Mouse (Mus musculus): ENCODE data around the gene Trim61. TPM values are rescaled to one million over a fixed set of nuclear protein-coding genes. Genes with fewer than 3 reads are reported as not detected.
"Not testable (repeated sequence)": the region's sequence is repeated elsewhere in the genome, so short reads cannot be mapped to it uniquely, and the experiment has no call there.

Trim61 gene
- polyA plus RNA-seq, 1 experiment from 2014 or later, result not detected

DNA sequence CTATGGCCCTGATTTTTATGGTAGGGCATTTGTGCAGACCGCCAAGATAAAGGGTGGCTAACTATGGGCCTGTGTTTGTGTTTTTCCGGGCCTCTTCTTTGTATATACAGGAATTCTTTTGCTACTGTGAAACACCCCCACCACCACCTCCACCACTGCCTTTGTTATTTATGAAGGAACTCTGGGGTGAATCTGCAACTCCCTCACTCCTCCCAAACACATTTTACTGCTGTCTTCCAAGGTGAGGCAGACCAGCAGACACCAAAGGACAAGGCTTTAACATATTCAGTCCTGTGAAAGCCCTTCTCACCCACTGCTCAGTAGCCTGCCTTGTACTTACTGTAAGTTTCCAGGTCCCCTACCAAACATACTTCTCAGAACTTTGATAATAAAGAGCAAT is 15.8 kb upstream of the Trim61 start:
- no peaks in the 10 kb centered on the region for H3K27me3 ChIP-seq (replicated peaks; ENCODE audit: low read depth, poor library complexity, severe bottlenecking)
- H3K36me3 ChIP-seq (replicated peaks), result no peaks in the 10 kb centered on the region
- H3K4me1 ChIP-seq, result peaks cover 39% of the 10 kb centered on the region
- no peak for DNase-seq (ENCODE audit: low spot score)
- no peak overlapping the region; the same call in 1 of the 2 replicates for H3K27ac ChIP-seq (replicated peaks)
- WGBS, result 51% methylated on average over 2 of the region's 2 CpGs
- H3K4me3 ChIP-seq, result no peak overlapping the region
- no peaks in the 10 kb centered on the region for H3K9me3 ChIP-seq

- DNase-seq (ENCODE audit: low spot score), result no peak
- whole genome bisulfite sequencing, result 85% methylated on average over 13 of the region's 13 CpGs
- H3K9me3 ChIP-seq, result no peaks in the 10 kb centered on the region
- no peak overlapping the region for H3K27ac ChIP-seq (replicated peaks)
- no peaks in the 10 kb centered on the region for H3K36me3 ChIP-seq (replicated peaks)
- H3K4me3 ChIP-seq, result no peak overlapping the region
- peaks cover 39% of the 10 kb centered on the region for H3K4me1 ChIP-seq
- H3K27me3 ChIP-seq (replicated peaks; ENCODE audit: low read depth, poor library complexity, severe bottlenecking), result no peaks in the 10 kb centered on the region
These were observed 14.7 kb upstream of the Trim61 start for GRCm38 (mm10) chr8:65033056-65033455.

DNA sequence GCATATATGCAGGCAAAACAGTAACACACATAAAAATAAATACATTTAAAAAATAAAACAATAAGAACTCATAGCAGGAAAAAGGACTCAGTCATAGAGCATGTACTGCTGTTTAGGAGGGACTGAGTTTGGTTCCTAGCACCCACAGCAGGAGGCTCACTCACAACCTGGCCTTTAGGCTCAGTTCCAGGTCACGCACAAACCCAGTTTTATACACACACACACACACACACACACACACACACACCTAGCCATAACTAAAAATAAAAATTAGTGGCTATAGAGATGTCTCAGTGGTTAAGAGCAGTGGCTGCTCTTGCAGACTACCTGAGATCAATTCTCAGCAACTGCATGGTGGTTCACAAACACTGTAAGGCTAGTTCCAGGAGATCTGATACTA is 13.8 kb upstream of the Trim61 start:
- H3K4me3 ChIP-seq, result no peak overlapping the region
- no peaks in the 10 kb centered on the region for H3K9me3 ChIP-seq
- WGBS, result 96% methylated on average over 1 of the region's 1 CpGs
- H3K27me3 ChIP-seq (replicated peaks; ENCODE audit: low read depth, poor library complexity, severe bottlenecking), result no peaks in the 10 kb centered on the region
- H3K36me3 ChIP-seq (replicated peaks), result no peaks in the 10 kb centered on the region
- no peak overlapping the region for H3K27ac ChIP-seq (replicated peaks)
- peaks cover 31% of the 10 kb centered on the region for H3K4me1 ChIP-seq
- DNase-seq (ENCODE audit: low spot score), result no peak

DNA sequence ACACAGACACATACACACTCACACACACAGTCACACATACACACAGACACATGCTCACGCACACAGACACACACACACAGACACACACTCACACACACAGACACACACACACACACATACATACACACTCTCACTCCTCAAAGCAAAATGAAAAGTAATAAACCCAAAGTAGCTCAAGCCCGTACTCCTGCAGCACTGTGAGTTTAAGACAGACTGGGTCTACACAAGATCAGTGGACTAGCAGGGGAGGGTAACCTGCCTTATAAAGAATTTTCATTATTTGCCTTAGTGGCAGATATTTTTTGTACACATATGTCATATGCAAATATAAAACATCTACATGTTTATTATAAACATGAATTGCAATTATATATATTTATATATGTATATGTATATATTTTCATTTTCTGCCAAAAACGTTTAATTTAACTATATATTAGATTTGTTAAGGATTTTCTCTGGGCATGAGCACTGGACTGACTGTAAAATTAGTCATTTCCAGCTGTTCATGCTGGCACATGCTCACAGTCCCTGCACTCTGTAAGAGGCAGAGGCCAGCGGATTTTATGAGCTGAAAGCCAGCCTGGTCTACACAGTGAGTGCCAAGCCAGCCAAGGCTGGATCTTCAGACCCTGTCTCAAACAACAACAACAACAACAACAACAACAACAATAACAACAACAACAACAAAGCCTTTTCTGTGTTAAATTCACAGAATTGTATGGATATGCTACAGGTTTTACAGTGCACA is 12.6 kb upstream of the Trim61 start:
- H3K36me3 ChIP-seq (replicated peaks), result no peaks in the 10 kb centered on the region
- no peak for DNase-seq (ENCODE audit: low spot score)
- H3K4me3 ChIP-seq, result no peak overlapping the region
- no peaks in the 10 kb centered on the region for H3K27me3 ChIP-seq (replicated peaks; ENCODE audit: low read depth, poor library complexity, severe bottlenecking)
- H3K9me3 ChIP-seq, result no peaks in the 10 kb centered on the region
- no peak overlapping the region for H3K27ac ChIP-seq (replicated peaks)
- WGBS, result 80% methylated on average over 4 of the region's 4 CpGs
- peaks cover 24% of the 10 kb centered on the region for H3K4me1 ChIP-seq

GRCm38 (mm10) chr8:65029776-65030175 is 11.5 kb upstream of the Trim61 start:
- H3K4me1 ChIP-seq, result peaks cover 13% of the 10 kb centered on the region
- H3K4me3 ChIP-seq, result no peak overlapping the region
- H3K27ac ChIP-seq (replicated peaks), result no peak overlapping the region
- WGBS, result 74% methylated on average over 4 of the region's 4 CpGs
- no peaks in the 10 kb centered on the region for H3K36me3 ChIP-seq (replicated peaks)
- no peak for DNase-seq (ENCODE audit: low spot score)
- H3K27me3 ChIP-seq (replicated peaks; ENCODE audit: low read depth, poor library complexity, severe bottlenecking), result no peaks in the 10 kb centered on the region
- no peaks in the 10 kb centered on the region for H3K9me3 ChIP-seq

DNA sequence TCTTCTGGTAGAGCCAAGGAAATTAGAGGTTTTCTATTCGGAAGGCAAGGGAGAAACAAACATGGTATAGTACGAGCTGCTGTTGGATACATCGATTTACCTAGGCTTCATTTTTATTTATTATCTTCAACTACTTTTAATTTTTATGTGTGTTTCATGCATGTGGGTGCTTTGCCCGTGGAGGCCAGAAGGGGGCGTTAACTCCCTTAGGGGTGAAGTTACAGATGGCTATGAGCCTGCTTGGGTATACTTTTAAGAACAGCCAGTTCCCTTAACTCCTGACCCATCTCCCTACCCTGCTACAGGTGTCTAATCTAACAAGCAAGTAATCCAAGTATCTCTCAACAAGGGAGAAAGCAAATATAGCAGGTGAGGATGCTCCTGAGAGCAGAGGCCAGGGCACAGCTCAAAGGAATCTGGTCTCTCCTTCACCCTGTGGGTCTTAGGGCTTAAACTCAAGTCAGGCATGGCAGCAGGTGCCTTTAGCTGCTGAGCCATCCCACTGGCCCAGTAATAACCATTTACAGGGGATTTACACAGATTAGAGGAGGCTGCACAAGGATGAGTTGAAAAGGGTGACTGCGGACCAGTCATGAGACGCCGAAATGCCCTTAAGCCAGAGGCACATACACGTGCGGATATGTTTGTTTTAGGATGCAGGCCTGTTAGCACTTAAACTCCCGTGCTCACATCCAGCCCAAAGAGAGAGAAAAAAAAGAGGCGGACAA is 10.8 kb upstream of the Trim61 start:
- H3K4me1 ChIP-seq, result peaks cover 7% of the 10 kb centered on the region
- no peak overlapping the region for H3K4me3 ChIP-seq
- H3K27me3 ChIP-seq (replicated peaks; ENCODE audit: low read depth, poor library complexity, severe bottlenecking), result no peaks in the 10 kb centered on the region
- WGBS, result 78% methylated on average over 12 of the region's 12 CpGs
- H3K36me3 ChIP-seq (replicated peaks), result no peaks in the 10 kb centered on the region
- H3K9me3 ChIP-seq, result no peaks in the 10 kb centered on the region
- no peak for DNase-seq (ENCODE audit: low spot score)
- no peak overlapping the region for H3K27ac ChIP-seq (replicated peaks)

GRCm38 (mm10) chr8:65022485-65022884 is 4.2 kb upstream of the Trim61 start:
- Histone ChIP-seq H3K27ac (replicated peaks) (no peak overlapping the region), H3K9me3 (no peaks in the 10 kb centered on the region), H3K4me1 (no peaks in the 10 kb centered on the region), H3K36me3 (replicated peaks) (no peaks in the 10 kb centered on the region), H3K4me3 (no peak overlapping the region), H3K27me3 (replicated peaks; ENCODE audit: low read depth, poor library complexity, severe bottlenecking) (no peaks in the 10 kb centered on the region)
- peak; percentile 66 for DNase-seq (ENCODE audit: low spot score)
- WGBS, result 49% methylated on average over 8 of the region's 8 CpGs

GRCm38 (mm10) chr8:65007616-65008015 is 10.7 kb downstream of the Trim61 start:
- H3K27ac ChIP-seq (replicated peaks); DNase-seq (ENCODE audit: low spot score); H3K36me3 ChIP-seq (replicated peaks); H3K9me3 ChIP-seq; H3K27me3 ChIP-seq (replicated peaks; ENCODE audit: low read depth, poor library complexity, severe bottlenecking); H3K4me3 ChIP-seq; H3K4me1 ChIP-seq: not testable (repeated sequence)
- WGBS, result 84% methylated on average over 6 of the region's 6 CpGs

DNA sequence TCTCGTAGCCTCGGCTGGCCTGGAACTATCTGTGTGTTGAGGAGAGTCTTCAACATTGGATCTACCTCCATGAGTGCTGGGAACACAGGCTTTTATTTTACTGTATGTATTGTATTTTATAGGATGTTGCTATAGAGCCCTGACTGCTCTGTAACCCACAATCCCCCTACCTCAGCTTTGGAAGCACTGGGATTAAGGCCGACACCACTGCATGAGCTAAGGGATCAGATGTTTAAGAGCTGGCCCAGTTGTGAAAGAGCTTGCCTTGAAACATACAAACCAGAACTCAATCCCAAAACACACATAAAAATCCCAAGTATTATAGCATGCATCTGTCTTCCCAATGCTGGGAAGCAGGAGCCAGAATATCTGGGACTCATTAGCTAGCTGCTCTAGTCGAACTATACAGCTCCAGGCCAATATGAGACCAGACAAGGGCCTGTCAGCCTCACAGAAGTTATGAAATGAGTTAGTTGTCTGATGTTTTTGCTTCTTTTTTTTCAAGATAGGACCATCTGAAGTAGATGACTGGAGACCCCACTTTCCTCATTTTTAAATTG is 19.4 kb downstream of the Trim61 start:
- no peak for DNase-seq (ENCODE audit: low spot score)
- WGBS, result 87% methylated on average over 4 of the region's 4 CpGs
- no peak overlapping the region for H3K4me3 ChIP-seq

DNA sequence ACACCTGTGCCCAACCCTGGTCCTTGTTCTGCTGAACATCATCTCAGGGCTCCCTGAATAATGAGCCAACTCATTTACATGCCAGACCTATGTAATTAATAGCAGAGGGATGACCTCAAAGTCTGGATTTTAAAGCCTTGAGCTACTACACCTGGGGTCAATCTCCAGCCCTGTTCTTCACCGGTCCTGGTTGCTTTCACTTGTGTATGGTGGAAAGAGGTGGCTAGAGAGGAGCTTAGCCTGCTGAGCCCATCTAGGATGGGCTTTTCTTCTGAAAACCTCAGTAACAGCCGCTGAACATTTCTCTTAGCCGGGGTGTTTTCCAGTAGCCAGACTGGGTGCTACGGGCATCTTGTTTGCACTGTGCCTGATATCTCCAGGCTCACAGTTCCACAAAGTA is 30.6 kb downstream of the Trim61 start, which contains the start of gene Trim75:
Trim75 (minus strand) TSS at position 101 of the 400 bp plus-strand sequence.
- Histone ChIP-seq H3K4me1 (peaks cover 6% of the 10 kb centered on the region; the same call in 1 of the 2 replicates), H3K4me3 (no peak within 1 kb of the TSS), H3K9me3 (no peaks in the 10 kb centered on the region), H3K36me3 (replicated peaks) (no peaks in the 10 kb centered on the region), H3K27me3 (replicated peaks; ENCODE audit: low read depth, poor library complexity, severe bottlenecking) (no peaks in the 10 kb centered on the region), H3K27ac (replicated peaks) (no peak within 1 kb of the TSS)
- 88% methylated on average over 4 of the region's 4 CpGs for WGBS
- DNase-seq (ENCODE audit: low spot score), result no peak

More for the DNA sequence above, 19.4 kb downstream of the Trim61 start:
- H3K4me1 ChIP-seq, result no peaks in the 10 kb centered on the region
- no peaks in the 10 kb centered on the region for H3K9me3 ChIP-seq
- H3K27me3 ChIP-seq (replicated peaks; ENCODE audit: low read depth, poor library complexity, severe bottlenecking), result no peaks in the 10 kb centered on the region
- H3K27ac ChIP-seq (replicated peaks), result no peak overlapping the region
- no peaks in the 10 kb centered on the region for H3K36me3 ChIP-seq (replicated peaks)

GRCm38 (mm10) chr8:64983150-64983897 is 35.0 kb downstream of the Trim61 start:
- DNase-seq (ENCODE audit: low spot score), result no peak
- Histone ChIP-seq H3K4me3 (no peak overlapping the region), H3K36me3 (replicated peaks) (no peaks in the 10 kb centered on the region), H3K27me3 (replicated peaks; ENCODE audit: low read depth, poor library complexity, severe bottlenecking) (no peaks in the 10 kb centered on the region), H3K4me1 (peaks cover 6% of the 10 kb centered on the region; the same call in 1 of the 2 replicates), H3K27ac (replicated peaks) (no peak overlapping the region), H3K9me3 (no peaks in the 10 kb centered on the region)
- WGBS, result 75% methylated on average over 20 of the region's 20 CpGs

Measured in embryonic facial prominence, embryonic 10.5 days (tissue).